Mouse (Mus musculus): ENCODE measurements around the gene Celf5. TPM values are rescaled to one million over a fixed set of nuclear protein-coding genes. Genes with fewer than 3 reads are reported as not detected.
A peak's percentile ranks its signal among the peaks of the same experiment; 100 is the strongest.

The Celf5 gene
- 1.4 and 1.5 TPM in 2 replicates for polyA plus RNA-seq (2015; fragmentation: Nextera tagmentation; extraction: Ambion mirVana)

GRCm38 (mm10) chr10:81482533-81482889, at the start of gene Celf5:
Gene Celf5, minus strand, starts transcription at chr10:81482709.
- Histone ChIP-seq H3K27me3 (replicated peaks; ENCODE audit: control insufficient read depth, insufficient read depth, low read length) (peaks cover 21% of the 10 kb centered on the region), H3K9me3 (ENCODE audit: control insufficient read depth, low read length) (no peaks in the 10 kb centered on the region), H3K36me3 (ENCODE audit: control insufficient read depth, insufficient read depth, low read length) (peaks cover 9% of the 10 kb centered on the region), H3K4me1 (ENCODE audit: control insufficient read depth, insufficient read depth, low read length) (peaks cover 7% of the 10 kb centered on the region), H3K27ac (ENCODE audit: low read length) (no peak within 1 kb of the TSS), H3K4me3 (ENCODE audit: low read length) (peak within 1 kb of the TSS; percentile 53), H3K4me2 (ENCODE audit: low read depth, low read length) (peak within 1 kb of the TSS; percentile 87), H3K9ac (ENCODE audit: low read depth, low read length) (peak within 1 kb of the TSS; percentile 60)
- ATAC-seq, result peak; percentile 68
- under 1% methylated on average over 36 of the region's 36 CpGs for WGBS

DNA sequence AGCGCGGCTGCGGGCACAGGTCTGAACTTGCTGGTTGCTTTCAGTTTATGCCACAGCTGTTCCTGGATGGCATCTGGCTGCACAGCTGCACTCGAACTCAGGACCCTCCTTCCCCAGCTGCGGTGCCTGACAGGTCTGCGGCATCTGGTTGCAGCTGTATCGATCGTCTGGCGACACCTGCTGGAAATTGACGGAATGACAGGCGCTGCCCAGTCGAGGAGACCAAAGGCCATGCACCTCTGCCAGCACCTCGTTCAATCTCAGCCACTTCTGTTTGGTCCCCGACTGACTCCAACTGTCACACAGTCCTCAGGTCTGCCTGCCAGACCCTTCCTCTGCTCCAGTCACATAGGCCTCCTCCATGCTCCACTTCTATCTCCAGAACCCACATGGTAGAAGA, 44.3 kb upstream of the Celf5 start:
- ATAC-seq, result peak; percentile 10; the same call in 1 of the 2 replicates

GRCm38 (mm10) chr10:81525017-81525694, 42.6 kb upstream of the Celf5 start:
- WGBS, result 51% methylated on average over 12 of the region's 13 CpGs
- H3K9me3 ChIP-seq (ENCODE audit: control insufficient read depth, low read length), result no peaks in the 10 kb centered on the region
- no peak overlapping the region for H3K27ac ChIP-seq (ENCODE audit: low read length)
- no peak overlapping the region for H3K9ac ChIP-seq (ENCODE audit: low read depth, low read length)
- H3K27me3 ChIP-seq (replicated peaks; ENCODE audit: control insufficient read depth, insufficient read depth, low read length), result no peaks in the 10 kb centered on the region
- no peak for ATAC-seq
- peaks cover 13% of the 10 kb centered on the region for H3K36me3 ChIP-seq (ENCODE audit: control insufficient read depth, insufficient read depth, low read length)
- peaks cover 11% of the 10 kb centered on the region for H3K4me1 ChIP-seq (ENCODE audit: control insufficient read depth, insufficient read depth, low read length)
- H3K4me2 ChIP-seq (ENCODE audit: low read depth, low read length), result no peak overlapping the region
- no peak overlapping the region for H3K4me3 ChIP-seq (ENCODE audit: low read length)

More for the DNA sequence above, 44.3 kb upstream of the Celf5 start:
- H3K4me2 ChIP-seq (ENCODE audit: low read depth, low read length), result no peak overlapping the region
- peaks cover 11% of the 10 kb centered on the region for H3K4me1 ChIP-seq (ENCODE audit: control insufficient read depth, insufficient read depth, low read length)
- WGBS, result 11% methylated on average over 14 of the region's 14 CpGs
- H3K27me3 ChIP-seq (replicated peaks; ENCODE audit: control insufficient read depth, insufficient read depth, low read length), result no peaks in the 10 kb centered on the region
- no peak overlapping the region for H3K4me3 ChIP-seq (ENCODE audit: low read length)
- H3K9ac ChIP-seq (ENCODE audit: low read depth, low read length), result no peak overlapping the region
- H3K9me3 ChIP-seq (ENCODE audit: control insufficient read depth, low read length), result no peaks in the 10 kb centered on the region
- no peak overlapping the region for H3K27ac ChIP-seq (ENCODE audit: low read length)
- peaks cover 20% of the 10 kb centered on the region for H3K36me3 ChIP-seq (ENCODE audit: control insufficient read depth, insufficient read depth, low read length)

DNA sequence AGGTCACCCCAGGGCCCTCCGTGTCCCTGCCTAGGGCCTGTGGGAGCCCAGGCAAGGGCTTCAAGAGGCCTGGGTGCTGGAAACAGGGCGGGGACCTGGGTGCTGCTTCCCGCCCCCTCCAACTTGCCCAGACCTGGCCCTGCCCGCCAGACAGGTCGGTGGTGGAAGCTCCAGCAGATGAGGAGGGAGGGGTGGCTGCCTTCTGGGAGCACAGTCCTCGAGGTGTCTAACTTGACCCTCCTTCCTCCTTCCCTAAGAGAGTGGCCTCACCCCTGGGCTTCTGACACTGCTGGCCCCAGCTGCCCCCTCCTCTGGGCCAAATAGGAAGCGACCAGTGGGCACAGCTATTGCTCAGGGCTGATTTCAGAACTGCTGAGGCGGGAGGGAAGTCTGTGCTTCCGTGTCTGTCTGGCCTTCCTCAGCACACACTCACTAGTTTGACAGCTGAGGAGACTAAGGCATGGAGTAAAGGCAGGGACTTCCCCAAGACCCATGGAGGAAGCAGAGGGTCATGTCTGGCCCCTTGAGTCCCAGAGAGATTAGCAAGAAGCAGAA, 41.6 kb upstream of the Celf5 start, which contains the start of gene Gna15:
Gna15 (minus strand) TSS at position 175 of the 555 bp plus-strand sequence.
- 18% methylated on average over 9 of the region's 9 CpGs for WGBS
- peak within 1 kb of the TSS; percentile 51; the same call in 1 of the 2 replicates for H3K9ac ChIP-seq (ENCODE audit: low read depth, low read length)
- H3K27me3 ChIP-seq (replicated peaks; ENCODE audit: control insufficient read depth, insufficient read depth, low read length), result no peaks in the 10 kb centered on the region
- ATAC-seq, result peak; percentile 38; the same call in 1 of the 2 replicates
- peak within 1 kb of the TSS; percentile 6; the same call in 1 of the 2 replicates for H3K4me2 ChIP-seq (ENCODE audit: low read depth, low read length)
- peak within 1 kb of the TSS; percentile 54 for H3K27ac ChIP-seq (ENCODE audit: low read length)
- H3K9me3 ChIP-seq (ENCODE audit: control insufficient read depth, low read length), result no peaks in the 10 kb centered on the region
- peaks cover 11% of the 10 kb centered on the region for H3K4me1 ChIP-seq (ENCODE audit: control insufficient read depth, insufficient read depth, low read length)
- H3K4me3 ChIP-seq (ENCODE audit: low read length), result peak within 1 kb of the TSS; percentile 19; the same call in 1 of the 2 replicates
- H3K36me3 ChIP-seq (ENCODE audit: control insufficient read depth, insufficient read depth, low read length), result 0 out of 2 replicates have a peak, but pooled peaks cover 5% of the 10 kb centered on the region

- peaks cover 11% of the 10 kb centered on the region for H3K4me1 ChIP-seq (ENCODE audit: control insufficient read depth, insufficient read depth, low read length)
- peak overlapping the region; percentile 19; the same call in 1 of the 2 replicates for H3K4me3 ChIP-seq (ENCODE audit: low read length)
- peak overlapping the region; percentile 51; the same call in 1 of the 2 replicates for H3K9ac ChIP-seq (ENCODE audit: low read depth, low read length)
- 19% methylated on average over 19 of the region's 19 CpGs for WGBS
- no peaks in the 10 kb centered on the region for H3K27me3 ChIP-seq (replicated peaks; ENCODE audit: control insufficient read depth, insufficient read depth, low read length)
- no peak for ATAC-seq
- no peaks in the 10 kb centered on the region for H3K36me3 ChIP-seq (ENCODE audit: control insufficient read depth, insufficient read depth, low read length)
- H3K9me3 ChIP-seq (ENCODE audit: control insufficient read depth, low read length), result no peaks in the 10 kb centered on the region
- H3K27ac ChIP-seq (ENCODE audit: low read length), result peak overlapping the region; percentile 54; the same call in 1 of the 2 replicates
- H3K4me2 ChIP-seq (ENCODE audit: low read depth, low read length), result peak overlapping the region; percentile 6; the same call in 1 of the 2 replicates
These were observed 41.1 kb upstream of the Celf5 start for GRCm38 (mm10) chr10:81523570-81523969.

- H3K4me3 ChIP-seq (ENCODE audit: low read length), result no peak overlapping the region
- no peaks in the 10 kb centered on the region for H3K36me3 ChIP-seq (ENCODE audit: control insufficient read depth, insufficient read depth, low read length)
- peaks cover 11% of the 10 kb centered on the region for H3K4me1 ChIP-seq (ENCODE audit: control insufficient read depth, insufficient read depth, low read length)
- H3K27ac ChIP-seq (ENCODE audit: low read length), result no peak overlapping the region
- no peak for ATAC-seq
- WGBS, result 72% methylated on average over 6 of the region's 6 CpGs
- 0 out of 2 replicates have a peak overlapping the region, but pooled peaks have one; percentile 6 for H3K4me2 ChIP-seq (ENCODE audit: low read depth, low read length)
- no peaks in the 10 kb centered on the region for H3K9me3 ChIP-seq (ENCODE audit: control insufficient read depth, low read length)
- no peaks in the 10 kb centered on the region for H3K27me3 ChIP-seq (replicated peaks; ENCODE audit: control insufficient read depth, insufficient read depth, low read length)
- H3K9ac ChIP-seq (ENCODE audit: low read depth, low read length), result 0 out of 2 replicates have a peak overlapping the region, but pooled peaks have one; percentile 51
These were observed 40.6 kb upstream of the Celf5 start for GRCm38 (mm10) chr10:81523142-81523541.

GRCm38 (mm10) chr10:81519978-81520365, 37.5 kb upstream of the Celf5 start:
- no peak for ATAC-seq
- Histone ChIP-seq H3K9ac (ENCODE audit: low read depth, low read length) (no peak overlapping the region), H3K9me3 (ENCODE audit: control insufficient read depth, low read length) (no peaks in the 10 kb centered on the region), H3K27me3 (replicated peaks; ENCODE audit: control insufficient read depth, insufficient read depth, low read length) (no peaks in the 10 kb centered on the region), H3K36me3 (ENCODE audit: control insufficient read depth, insufficient read depth, low read length) (no peaks in the 10 kb centered on the region), H3K4me1 (ENCODE audit: control insufficient read depth, insufficient read depth, low read length) (peaks cover 11% of the 10 kb centered on the region), H3K4me2 (ENCODE audit: low read depth, low read length) (no peak overlapping the region), H3K4me3 (ENCODE audit: low read length) (no peak overlapping the region), H3K27ac (ENCODE audit: low read length) (no peak overlapping the region)
- WGBS, result 61% methylated on average over 3 of the region's 3 CpGs

GRCm38 (mm10) chr10:81519227-81519977, 36.9 kb upstream of the Celf5 start:
- H3K36me3 ChIP-seq (ENCODE audit: control insufficient read depth, insufficient read depth, low read length), result no peaks in the 10 kb centered on the region
- H3K27me3 ChIP-seq (replicated peaks; ENCODE audit: control insufficient read depth, insufficient read depth, low read length), result no peaks in the 10 kb centered on the region
- WGBS, result 74% methylated on average over 6 of the region's 6 CpGs
- no peak overlapping the region for H3K27ac ChIP-seq (ENCODE audit: low read length)
- H3K4me2 ChIP-seq (ENCODE audit: low read depth, low read length), result no peak overlapping the region
- no peaks in the 10 kb centered on the region for H3K9me3 ChIP-seq (ENCODE audit: control insufficient read depth, low read length)
- peaks cover 11% of the 10 kb centered on the region for H3K4me1 ChIP-seq (ENCODE audit: control insufficient read depth, insufficient read depth, low read length)
- ATAC-seq, result no peak
- no peak overlapping the region for H3K4me3 ChIP-seq (ENCODE audit: low read length)
- H3K9ac ChIP-seq (ENCODE audit: low read depth, low read length), result no peak overlapping the region

- peak; percentile 62 for ATAC-seq
- H3K36me3 ChIP-seq (ENCODE audit: control insufficient read depth, insufficient read depth, low read length), result no peaks in the 10 kb centered on the region
- H3K9me3 ChIP-seq (ENCODE audit: control insufficient read depth, low read length), result 0 out of 2 replicates have a peak, but pooled peaks cover 5% of the 10 kb centered on the region
- no peak overlapping the region for H3K27ac ChIP-seq (ENCODE audit: low read length)
- 23% methylated on average over 4 of the region's 4 CpGs for WGBS
- H3K4me2 ChIP-seq (ENCODE audit: low read depth, low read length), result no peak overlapping the region
- no peak overlapping the region for H3K9ac ChIP-seq (ENCODE audit: low read depth, low read length)
- no peaks in the 10 kb centered on the region for H3K27me3 ChIP-seq (replicated peaks; ENCODE audit: control insufficient read depth, insufficient read depth, low read length)
- H3K4me3 ChIP-seq (ENCODE audit: low read length), result no peak overlapping the region
- peaks cover 2% of the 10 kb centered on the region; the same call in 1 of the 2 replicates for H3K4me1 ChIP-seq (ENCODE audit: control insufficient read depth, insufficient read depth, low read length)
These were observed 36.0 kb upstream of the Celf5 start for GRCm38 (mm10) chr10:81518546-81518945.
